Mouse (Mus musculus): ENCODE measurements around the gene Vmn1r77. TPM values are rescaled to one million over a fixed set of nuclear protein-coding genes. Genes with fewer than 3 reads are reported as not detected.

Gene Vmn1r77
- not detected for polyA plus RNA-seq (2015; fragmentation: Illumina TruSeq; extraction: RNeasy Lipid Tissue Mini Kit (QIAGEN cat#74804); ENCODE audit: low read depth, low replicate concordance)

DNA sequence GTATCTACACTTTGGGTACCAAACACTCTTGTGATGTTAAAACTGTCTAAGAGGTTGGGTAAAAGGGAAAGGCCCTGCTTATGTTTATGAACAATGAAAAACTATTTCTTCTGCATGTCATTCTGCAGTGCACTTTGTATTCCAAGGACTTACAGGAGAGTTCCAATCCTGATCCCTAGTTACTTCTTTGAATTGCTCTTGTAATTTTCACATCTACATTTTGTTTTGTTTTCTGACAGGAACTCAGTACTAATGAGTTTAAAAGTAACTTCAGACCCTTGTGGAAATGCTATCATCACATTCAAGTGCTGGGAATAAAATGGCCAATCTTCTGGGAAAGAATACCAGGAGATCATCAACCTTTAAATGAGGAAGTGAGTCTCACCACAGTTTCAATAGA lies at the start of gene Vmn1r77:
TSS of gene Vmn1r77 (plus strand) at position 301 of the 400 bp plus-strand sequence.

Other genes starting within 250 kb of the Vmn1r77 start
- gene Vmn1r74, start 202.8 kb upstream of the Vmn1r77 start, polyA plus RNA-seq (2015; fragmentation: Illumina TruSeq; extraction: RNeasy Lipid Tissue Mini Kit (QIAGEN cat#74804); ENCODE audit: low read depth, low replicate concordance) = not detected
- gene Vmn1r75, start 162.1 kb upstream of the Vmn1r77 start, polyA plus RNA-seq (2015; fragmentation: Illumina TruSeq; extraction: RNeasy Lipid Tissue Mini Kit (QIAGEN cat#74804); ENCODE audit: low read depth, low replicate concordance) = not detected
- gene Vmn1r76, start 98.5 kb upstream of the Vmn1r77 start, polyA plus RNA-seq (2015; fragmentation: Illumina TruSeq; extraction: RNeasy Lipid Tissue Mini Kit (QIAGEN cat#74804); ENCODE audit: low read depth, low replicate concordance) = not detected
- gene Vmn1r78, start 113.5 kb downstream of the Vmn1r77 start, polyA plus RNA-seq (2015; fragmentation: Illumina TruSeq; extraction: RNeasy Lipid Tissue Mini Kit (QIAGEN cat#74804); ENCODE audit: low read depth, low replicate concordance) = not detected
- not detected for gene Vmn1r79, start 134.5 kb downstream of the Vmn1r77 start, polyA plus RNA-seq (2015; fragmentation: Illumina TruSeq; extraction: RNeasy Lipid Tissue Mini Kit (QIAGEN cat#74804); ENCODE audit: low read depth, low replicate concordance)
- gene Vmn1r80, start 152.5 kb downstream of the Vmn1r77 start, polyA plus RNA-seq (2015; fragmentation: Illumina TruSeq; extraction: RNeasy Lipid Tissue Mini Kit (QIAGEN cat#74804); ENCODE audit: low read depth, low replicate concordance) = not detected
- gene Vmn1r81, start 231.5 kb downstream of the Vmn1r77 start, polyA plus RNA-seq (2015; fragmentation: Illumina TruSeq; extraction: RNeasy Lipid Tissue Mini Kit (QIAGEN cat#74804); ENCODE audit: low read depth, low replicate concordance) = not detected